Mouse (Mus musculus): ENCODE results near the gene Oog1. TPM values are rescaled to one million over a fixed set of nuclear protein-coding genes. Genes with fewer than 3 reads are reported as not detected.
"Not testable (repeated sequence)": the region's sequence is repeated elsewhere in the genome, so short reads cannot be mapped to it uniquely, and the experiment has no call there.

The Oog1 gene
- polyA plus RNA-seq (2015; fragmentation: Nextera tagmentation; extraction: Ambion mirVana) = not detected in 2 replicates

- H3K27ac ChIP-seq (ENCODE audit: low read depth); H3K4me2 ChIP-seq (ENCODE audit: low read depth, low read length); H3K4me3 ChIP-seq (ENCODE audit: low read depth, low read length); H3K9me3 ChIP-seq (ENCODE audit: low read length); ATAC-seq; H3K9ac ChIP-seq (replicated peaks); H3K27me3 ChIP-seq (ENCODE audit: insufficient read depth, low read length); DNase-seq; H3K36me3 ChIP-seq (replicated peaks; ENCODE audit: insufficient read depth, low read length); H3K4me1 ChIP-seq (ENCODE audit: insufficient read depth): not testable (repeated sequence)
- WGBS (ENCODE audit: insufficient replicate concordance) = 56% methylated on average over 1 of the region's 2 CpGs
Observed at GRCm38 (mm10) chr12:87602388-87602787, at the start of gene Oog1. Gene Oog1 (plus strand): TSS chr12:87602688.

- H3K9ac ChIP-seq (replicated peaks); H3K27me3 ChIP-seq (ENCODE audit: insufficient read depth, low read length); H3K4me2 ChIP-seq (ENCODE audit: low read depth, low read length); H3K4me3 ChIP-seq (ENCODE audit: low read depth, low read length); H3K4me1 ChIP-seq (ENCODE audit: insufficient read depth); H3K27ac ChIP-seq (ENCODE audit: low read depth); DNase-seq; ATAC-seq; H3K36me3 ChIP-seq (replicated peaks; ENCODE audit: insufficient read depth, low read length); H3K9me3 ChIP-seq (ENCODE audit: low read length): not testable (repeated sequence)
- WGBS (ENCODE audit: insufficient replicate concordance) = 8% methylated on average over 2 of the region's 2 CpGs
Observed at GRCm38 (mm10) chr12:87601388-87601787, 1.1 kb upstream of the Oog1 start.

DNA sequence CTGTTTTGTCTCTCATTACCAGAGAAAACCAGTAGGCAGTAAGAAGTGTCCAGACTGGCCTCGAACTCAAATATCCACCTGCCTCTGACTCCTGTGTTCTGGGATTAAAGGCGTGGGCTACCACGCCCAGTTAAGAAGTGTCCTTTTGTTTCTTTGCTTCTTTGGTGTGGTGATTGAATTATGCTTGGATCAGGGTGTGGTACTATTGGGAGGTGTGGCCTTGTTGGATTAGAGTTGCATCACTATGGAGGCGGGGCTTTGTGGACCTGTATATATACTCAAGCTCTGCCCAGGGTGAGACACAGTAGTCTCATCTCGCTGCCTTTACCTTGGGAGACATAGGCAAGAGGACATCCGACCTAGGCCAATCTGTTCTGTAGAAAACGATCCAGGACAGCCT, 16.1 kb downstream of the Oog1 start, which contains the start of gene Gm4027:
Gene Gm4027 (plus strand): TSS at position 301 of the 400 bp plus-strand sequence.
- H3K36me3 ChIP-seq (replicated peaks; ENCODE audit: insufficient read depth, low read length); ATAC-seq; H3K27ac ChIP-seq (ENCODE audit: low read depth); H3K9ac ChIP-seq (replicated peaks); H3K4me3 ChIP-seq (ENCODE audit: low read depth, low read length); H3K4me1 ChIP-seq (ENCODE audit: insufficient read depth); H3K4me2 ChIP-seq (ENCODE audit: low read depth, low read length); DNase-seq; H3K27me3 ChIP-seq (ENCODE audit: insufficient read depth, low read length); H3K9me3 ChIP-seq (ENCODE audit: low read length): not testable (repeated sequence)
- WGBS (ENCODE audit: insufficient replicate concordance) = 73% methylated on average over 4 of the region's 7 CpGs

GRCm38 (mm10) chr12:87644520-87644919, 42.0 kb downstream of the Oog1 start, which contains the start of gene Gm16381:
Gene Gm16381 (minus strand): TSS chr12:87644620.
- not testable (repeated sequence) for H3K4me2 ChIP-seq (ENCODE audit: low read depth, low read length); H3K9me3 ChIP-seq (ENCODE audit: low read length); H3K4me3 ChIP-seq (ENCODE audit: low read depth, low read length); H3K27ac ChIP-seq (ENCODE audit: low read depth); H3K27me3 ChIP-seq (ENCODE audit: insufficient read depth, low read length); H3K36me3 ChIP-seq (replicated peaks; ENCODE audit: insufficient read depth, low read length); ATAC-seq; H3K9ac ChIP-seq (replicated peaks); H3K4me1 ChIP-seq (ENCODE audit: insufficient read depth); DNase-seq
- 72% methylated on average over 1 of the region's 2 CpGs for WGBS (ENCODE audit: insufficient replicate concordance)

GRCm38 (mm10) chr12:87652916-87653703, 50.6 kb downstream of the Oog1 start:
- ATAC-seq = peak; percentile 85
- H3K4me1 ChIP-seq (ENCODE audit: insufficient read depth); H3K27ac ChIP-seq (ENCODE audit: low read depth); H3K9ac ChIP-seq (replicated peaks); H3K36me3 ChIP-seq (replicated peaks; ENCODE audit: insufficient read depth, low read length); DNase-seq; H3K4me3 ChIP-seq (ENCODE audit: low read depth, low read length); H3K4me2 ChIP-seq (ENCODE audit: low read depth, low read length); H3K27me3 ChIP-seq (ENCODE audit: insufficient read depth, low read length); H3K9me3 ChIP-seq (ENCODE audit: low read length): not testable (repeated sequence)
- WGBS (ENCODE audit: insufficient replicate concordance) = 46% methylated on average over 2 of the region's 4 CpGs

Other genes with a start within 250 kb of the Oog1 start
- 39.5 and 42.3 TPM in 2 replicates for gene Sptlc2, start 214.3 kb upstream of the Oog1 start, polyA plus RNA-seq (2015; fragmentation: Nextera tagmentation; extraction: Ambion mirVana)
- 132 and 146 TPM in 2 replicates for gene Slirp, start 158.8 kb upstream of the Oog1 start, polyA plus RNA-seq (2015; fragmentation: Nextera tagmentation; extraction: Ambion mirVana)
- 10.1 and 13.1 TPM in 2 replicates for gene Alkbh1, start 158.7 kb upstream of the Oog1 start, polyA plus RNA-seq (2015; fragmentation: Nextera tagmentation; extraction: Ambion mirVana)
- 41.3 and 42.0 TPM in 2 replicates for gene Snw1, start 130.4 kb upstream of the Oog1 start, polyA plus RNA-seq (2015; fragmentation: Nextera tagmentation; extraction: Ambion mirVana)
- gene Gm5788, start 108.0 kb upstream of the Oog1 start, polyA plus RNA-seq (2015; fragmentation: Nextera tagmentation; extraction: Ambion mirVana) = not detected in 2 replicates
- gene Gm8300, start 88.4 kb upstream of the Oog1 start, polyA plus RNA-seq (2015; fragmentation: Nextera tagmentation; extraction: Ambion mirVana) = not detected in 2 replicates
- gene Gm4027, start 16.2 kb downstream of the Oog1 start, polyA plus RNA-seq (2015; fragmentation: Nextera tagmentation; extraction: Ambion mirVana) = not detected in 2 replicates
- gene Gm16381, start 41.9 kb downstream of the Oog1 start, polyA plus RNA-seq (2015; fragmentation: Nextera tagmentation; extraction: Ambion mirVana) = not detected in 2 replicates
- not detected in 2 replicates for gene Gm21319, start 173.1 kb downstream of the Oog1 start, polyA plus RNA-seq (2015; fragmentation: Nextera tagmentation; extraction: Ambion mirVana)
- gene Gm21936, start 192.8 kb downstream of the Oog1 start, polyA plus RNA-seq (2015; fragmentation: Nextera tagmentation; extraction: Ambion mirVana) = not detected in 2 replicates
- gene BB287469, start 213.9 kb downstream of the Oog1 start, polyA plus RNA-seq (2015; fragmentation: Nextera tagmentation; extraction: Ambion mirVana) = not detected in 2 replicates
- not detected in 2 replicates for gene Gm2001, start 239.7 kb downstream of the Oog1 start, polyA plus RNA-seq (2015; fragmentation: Nextera tagmentation; extraction: Ambion mirVana)

All from liver, postnatal 0 days (tissue).